Mouse (Mus musculus) WW6 (cell line): ENCODE data around the gene Nfe2l3.

Experiments
- DNase-seq: peaks from one replicate; pipeline ENCODE4 v3.0.0-alpha.2; 2013; ENCODE audit warnings: low read depth, low spot score

The Nfe2l3 gene

DNA sequence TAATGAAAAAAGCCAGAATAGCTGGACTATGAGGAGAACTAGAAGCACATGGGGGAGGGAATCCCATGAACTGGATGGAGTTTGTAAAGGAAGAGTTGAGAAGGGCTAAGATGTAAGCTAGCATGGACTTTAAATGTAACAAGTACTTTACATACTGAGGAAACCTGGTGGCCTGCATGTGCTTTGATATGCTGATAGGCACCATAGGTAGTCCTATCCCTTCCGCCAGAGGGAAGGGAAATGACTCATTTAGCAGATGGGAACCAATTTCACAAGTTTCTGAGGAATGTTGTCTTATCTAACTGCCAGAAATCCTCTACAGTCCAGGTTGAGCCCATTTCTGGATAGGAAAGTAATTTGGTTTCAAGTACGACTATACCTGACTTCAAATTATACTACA lies 53.2 kb downstream of the Nfe2l3 start:
- no peak for DNase-seq

DNA sequence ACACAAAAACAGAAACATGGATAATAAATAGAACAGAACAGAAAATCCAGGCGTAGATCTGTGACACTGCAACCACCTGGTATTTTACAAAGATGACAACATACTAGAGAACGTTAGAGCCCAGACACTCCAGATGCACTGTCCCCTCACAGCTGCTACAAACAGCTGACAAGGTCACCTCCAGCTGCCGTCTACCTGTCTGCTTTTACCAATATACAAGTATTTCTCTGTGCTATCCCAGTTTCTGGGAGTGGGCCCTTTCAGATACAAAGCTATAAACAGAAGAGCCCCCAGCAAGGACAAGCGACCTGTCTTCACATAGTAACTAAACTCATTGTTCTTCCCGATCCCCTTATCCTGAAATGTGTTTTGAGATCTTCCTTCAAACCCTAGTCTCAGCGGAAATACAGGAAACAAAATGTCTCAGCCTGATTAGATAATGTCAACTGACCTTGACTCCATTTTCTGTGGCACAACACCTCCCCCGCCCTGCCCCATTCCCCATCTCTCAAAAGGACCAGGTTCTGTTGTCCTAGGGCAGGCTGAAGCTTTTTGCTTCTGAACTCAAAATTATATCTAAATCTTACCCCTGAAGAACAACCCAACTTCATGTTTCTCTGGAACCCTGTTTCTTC lies 53.7 kb downstream of the Nfe2l3 start:
- no peak for DNase-seq

DNA sequence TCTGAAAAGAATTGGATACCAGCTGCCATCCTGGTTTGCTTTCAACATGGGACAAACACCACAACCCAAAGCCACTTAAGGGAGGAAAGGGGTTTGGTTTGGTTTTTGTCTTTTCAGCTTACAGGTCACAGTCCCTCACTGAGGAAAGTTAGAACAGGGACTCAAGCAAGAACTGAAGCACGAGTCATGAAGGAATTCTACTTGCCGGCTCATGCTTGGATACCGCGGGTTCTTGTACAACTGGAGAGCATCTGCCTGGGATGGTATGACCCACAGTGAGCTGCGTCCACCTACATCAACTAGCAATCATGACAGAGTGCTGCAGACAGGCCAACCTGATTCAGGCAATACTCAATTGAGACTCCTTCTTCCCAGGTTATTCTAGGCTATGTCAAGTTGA lies 54.3 kb downstream of the Nfe2l3 start:
- DNase-seq, result no peak

DNA sequence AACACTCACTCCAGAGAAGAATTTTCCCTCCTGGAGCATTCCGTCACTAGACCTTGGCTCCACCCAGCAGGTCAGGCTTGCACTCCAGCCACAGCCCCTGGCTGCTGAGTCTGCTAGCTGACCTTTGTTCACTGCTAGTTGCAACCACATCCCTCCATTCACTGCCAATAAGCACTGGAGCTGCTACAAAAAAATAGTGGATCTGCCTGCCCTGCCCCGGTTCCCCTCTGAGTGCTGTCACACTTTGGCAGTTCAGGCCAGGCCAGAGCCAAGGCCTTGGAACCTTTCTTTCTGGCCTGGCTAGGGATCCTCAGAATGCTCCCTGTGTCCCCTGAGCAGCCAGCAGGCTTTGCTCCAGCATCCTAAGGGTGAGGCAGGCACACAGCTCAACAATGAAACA lies 57.3 kb downstream of the Nfe2l3 start:
- DNase-seq, result no peak

DNA sequence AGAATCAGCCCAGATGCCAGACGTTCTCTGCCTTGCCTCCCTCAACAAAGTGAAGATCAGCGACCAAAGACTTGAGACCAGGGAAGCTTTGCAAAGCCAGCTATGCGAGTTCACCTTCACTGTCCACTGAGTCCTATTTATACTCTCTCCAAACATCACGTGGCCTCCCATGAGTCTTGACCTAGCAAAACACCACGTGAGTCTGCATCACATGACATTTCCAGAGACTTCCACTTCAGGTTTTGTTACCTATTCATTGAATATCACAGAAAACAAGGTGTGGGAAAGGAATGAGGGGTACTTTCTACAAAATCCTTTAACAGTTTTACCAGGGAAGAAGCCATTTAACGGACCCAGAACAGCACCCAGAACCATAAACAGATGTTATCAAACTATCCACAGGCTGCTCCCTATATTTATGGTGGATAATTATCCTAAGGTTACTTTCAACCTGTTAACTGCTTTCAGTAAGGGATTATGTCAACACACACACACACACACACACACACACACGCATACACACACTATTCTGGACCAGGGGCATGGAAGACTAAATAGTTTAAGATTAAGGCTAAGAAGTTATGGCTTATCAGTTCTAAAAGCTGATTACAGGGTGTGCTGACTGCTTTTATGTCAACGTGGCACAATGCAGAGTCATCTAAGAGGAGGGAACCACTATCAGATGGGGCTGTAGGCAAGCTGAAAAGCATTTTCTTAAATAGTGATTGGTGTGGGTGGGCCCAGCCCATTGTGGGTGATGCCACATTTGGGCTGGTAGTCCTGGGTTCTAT lies 65.0 kb downstream of the Nfe2l3 start:
- no peak for DNase-seq

DNA sequence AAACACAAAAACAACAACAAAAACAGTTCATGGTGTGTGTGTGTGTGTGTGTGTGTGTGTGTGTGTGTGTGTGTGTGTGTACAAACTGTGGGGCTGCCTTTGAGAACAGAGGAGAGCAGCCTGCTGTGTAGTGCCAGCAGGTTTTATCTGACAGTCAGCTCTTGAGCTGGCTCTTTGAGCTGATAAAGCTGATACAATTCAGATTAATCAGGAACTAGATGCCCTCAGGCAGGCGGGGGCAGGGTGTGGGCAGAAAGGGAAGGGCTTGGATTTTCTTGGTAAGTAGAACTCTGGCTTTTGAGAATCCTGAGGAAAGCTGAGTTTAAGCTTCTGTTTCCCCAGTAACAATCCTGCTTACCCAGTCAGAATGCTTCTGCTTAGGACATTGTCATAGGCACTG lies 73.2 kb downstream of the Nfe2l3 start:
- DNase-seq, result no peak

DNA sequence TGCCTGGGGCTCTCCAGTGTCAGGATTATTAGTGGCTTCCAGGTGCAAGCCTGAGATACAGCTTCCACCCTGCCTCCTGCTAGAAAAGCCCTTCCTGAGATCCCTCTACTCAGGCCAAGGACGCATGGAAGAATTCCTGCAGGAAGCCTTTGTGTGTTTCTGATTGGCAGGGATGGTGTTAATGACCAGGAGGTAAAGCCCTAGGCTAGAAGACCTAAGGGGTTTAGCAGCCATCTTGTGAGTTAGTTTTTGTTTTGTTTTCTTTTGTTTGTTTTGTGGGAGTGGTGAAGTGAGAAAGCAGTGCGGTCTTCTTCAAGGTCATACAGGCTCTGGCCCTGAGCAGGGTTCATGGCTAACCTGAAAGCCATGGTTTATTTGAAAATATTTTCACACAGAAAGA lies 75.1 kb downstream of the Nfe2l3 start:
- no peak for DNase-seq
